Mouse (Mus musculus) E14TG2a.4 (cell line): ENCODE measurements around the gene Cars2.
"Not testable (repeated sequence)": the region's sequence is repeated elsewhere in the genome, so short reads cannot be mapped to it uniquely, and the experiment has no call there.

ENCODE experiments used
- H3K27me3 ChIP-seq: 2 replicates; pipeline ENCODE4 v1.6.1; 2014; ENCODE audit warnings: low read length, control low read depth; ENCODE audit not compliant: insufficient read depth
- H3K36me3 ChIP-seq: 2 replicates; pipeline ENCODE4 v1.6.1; 2014; ENCODE audit warnings: low read length, control low read depth; ENCODE audit not compliant: insufficient read depth
- H3K4me1 ChIP-seq: replicated peaks from 2 replicates; pipeline ENCODE4 v1.6.1; 2014; ENCODE audit warnings: low read depth, low read length, control low read depth
- H3K4me3 ChIP-seq: replicated peaks from 2 replicates; pipeline ENCODE4 v1.5.1; 2014; ENCODE audit warnings: mild to moderate bottlenecking, low read length
- H3K9me3 ChIP-seq: 2 replicates; pipeline ENCODE4 v1.6.1; 2014; ENCODE audit warnings: low read length, control low read depth
- CTCF ChIP-seq: conservative IDR thresholded peaks from 2 replicates; pipeline ENCODE4 v1.5.1; 2014; ENCODE audit warnings: low read length
- NANOG ChIP-seq: IDR thresholded peaks from 2 replicates; pipeline ENCODE4 v1.6.1; 2014; ENCODE audit warnings: borderline replicate concordance, low read length, mixed read lengths
- POU5F1 ChIP-seq: IDR thresholded peaks from 2 replicates; pipeline ENCODE4 v1.6.1; 2014; ENCODE audit warnings: low read length, borderline replicate concordance

Gene Cars2

GRCm38 (mm10) chr8:11574911-11575603 lies 24.5 kb upstream of the Cars2 start:
- H3K4me1 ChIP-seq = peaks cover 13% of the 10 kb centered on the region
- no peaks in the 10 kb centered on the region for H3K9me3 ChIP-seq
- TF ChIP-seq CTCF = no peak
- no peak for TF ChIP-seq POU5F1
- no peak for TF ChIP-seq NANOG
- peaks cover 9% of the 10 kb centered on the region for H3K36me3 ChIP-seq
- 0 out of 2 replicates have a peak overlapping the region, but pooled peaks have one; percentile 1 for H3K4me3 ChIP-seq
- no peaks in the 10 kb centered on the region for H3K27me3 ChIP-seq

DNA sequence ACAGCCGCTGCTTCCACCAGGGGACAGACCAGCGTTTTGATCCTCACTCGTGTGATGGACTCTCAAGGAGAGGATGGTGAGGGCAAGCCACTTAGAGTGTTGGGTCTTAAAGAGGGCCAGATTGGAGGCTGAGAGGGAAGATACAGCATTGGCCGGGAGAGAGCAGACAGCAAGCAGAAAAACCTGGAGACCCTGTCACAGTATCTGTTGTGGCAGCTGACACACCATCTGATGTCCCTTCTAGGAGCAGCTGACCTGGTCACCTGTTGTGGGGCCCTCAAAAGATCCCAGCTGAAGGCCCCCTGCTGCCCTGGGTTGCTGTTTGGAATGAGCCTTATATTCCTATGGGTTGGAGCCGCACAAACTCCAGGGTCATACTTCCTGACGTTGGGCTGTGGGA lies 21.8 kb upstream of the Cars2 start:
- H3K27me3 ChIP-seq = no peaks in the 10 kb centered on the region
- H3K4me1 ChIP-seq = peaks cover 28% of the 10 kb centered on the region
- TF ChIP-seq CTCF = no peak
- no peak for TF ChIP-seq NANOG
- no peak for TF ChIP-seq POU5F1
- no peaks in the 10 kb centered on the region for H3K9me3 ChIP-seq
- peaks cover 13% of the 10 kb centered on the region for H3K36me3 ChIP-seq
- no peak overlapping the region for H3K4me3 ChIP-seq

DNA sequence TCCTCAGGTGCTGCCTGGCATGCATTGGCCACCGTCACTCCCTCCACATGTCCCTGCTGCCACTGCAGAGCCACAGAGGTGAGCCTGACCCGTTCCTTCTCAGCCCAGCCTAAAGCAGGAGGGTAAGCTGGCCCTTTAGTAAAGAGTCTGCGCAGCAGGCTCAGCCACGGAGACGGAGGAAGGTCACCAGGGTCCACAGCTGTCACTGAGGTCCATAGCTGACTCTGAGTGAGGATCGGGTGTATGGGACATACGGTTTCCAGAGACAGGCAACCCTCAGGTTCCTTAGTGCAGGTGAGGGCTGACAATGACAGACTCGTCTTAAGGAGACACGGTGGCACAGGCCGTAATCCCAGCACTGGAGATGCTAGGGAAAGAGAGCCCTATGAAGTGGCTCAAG lies 21.4 kb upstream of the Cars2 start:
- H3K4me3 ChIP-seq = no peak overlapping the region
- H3K4me1 ChIP-seq = peaks cover 28% of the 10 kb centered on the region
- peaks cover 15% of the 10 kb centered on the region for H3K36me3 ChIP-seq
- TF ChIP-seq NANOG = no peak
- no peak for TF ChIP-seq CTCF
- no peak for TF ChIP-seq POU5F1
- H3K27me3 ChIP-seq = no peaks in the 10 kb centered on the region
- H3K9me3 ChIP-seq = no peaks in the 10 kb centered on the region

DNA sequence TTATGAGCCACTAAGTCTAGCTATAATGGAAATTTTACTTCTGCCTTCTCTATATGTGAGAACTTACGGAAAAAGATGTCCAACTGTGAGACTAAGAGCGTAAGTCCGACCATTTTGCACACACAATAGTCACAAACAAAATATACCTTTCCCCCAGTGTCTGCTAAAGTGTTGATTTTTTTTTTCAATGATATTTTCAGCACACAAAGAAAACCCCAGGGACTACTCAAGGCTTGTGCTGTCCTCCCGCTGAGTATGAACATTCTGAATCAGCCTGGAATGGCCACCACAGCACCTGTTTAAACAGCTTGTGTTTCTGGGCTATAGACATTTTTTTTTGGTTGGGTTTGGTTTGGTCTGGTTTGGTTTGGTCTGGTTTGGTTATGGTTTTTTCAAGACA lies 20.2 kb upstream of the Cars2 start:
- H3K9me3 ChIP-seq = no peaks in the 10 kb centered on the region
- H3K36me3 ChIP-seq = peaks cover 17% of the 10 kb centered on the region
- H3K4me3 ChIP-seq = no peak overlapping the region
- no peaks in the 10 kb centered on the region for H3K27me3 ChIP-seq
- peaks cover 28% of the 10 kb centered on the region for H3K4me1 ChIP-seq
- TF ChIP-seq NANOG (no peak), CTCF (no peak), POU5F1 (no peak)

DNA sequence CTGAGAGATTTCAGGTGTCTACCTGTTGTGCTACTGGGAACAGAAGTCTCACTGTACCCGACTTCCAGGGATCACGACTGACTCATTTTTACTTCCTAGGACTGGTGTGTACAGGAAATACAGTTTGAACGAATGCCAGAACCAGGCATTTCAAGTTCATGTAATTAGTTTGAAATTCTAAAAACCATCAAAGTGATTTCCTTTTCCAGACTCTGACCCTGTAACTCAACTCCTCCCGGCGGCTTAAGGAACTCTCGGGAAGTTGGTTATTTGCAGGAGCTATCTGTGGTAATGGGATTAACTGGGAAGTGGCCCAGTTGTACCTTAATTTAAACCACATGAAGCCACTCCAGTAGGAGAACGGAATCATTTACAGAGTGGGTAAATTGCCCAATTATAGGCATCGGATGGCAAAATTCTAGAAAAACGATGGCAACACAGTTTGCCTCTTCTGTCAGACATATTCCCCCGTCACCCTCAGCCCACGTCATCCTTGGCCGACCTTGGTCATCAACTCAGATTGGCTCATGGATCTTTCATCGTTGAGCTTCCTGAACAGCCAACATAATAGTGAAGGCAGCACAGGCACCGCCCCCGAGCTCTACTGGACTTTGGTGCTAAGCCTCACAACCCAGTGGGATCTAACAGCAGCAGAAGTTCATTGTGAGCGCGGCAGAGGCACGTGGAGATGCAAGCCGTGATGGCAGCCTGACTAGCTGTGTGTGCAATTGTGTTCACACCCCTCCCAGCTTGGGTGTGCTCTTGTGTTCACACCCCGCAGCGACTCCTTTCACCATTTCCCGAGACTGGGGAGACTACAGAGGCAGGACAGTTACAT lies 18.9 kb upstream of the Cars2 start:
- Histone ChIP-seq H3K9me3 (no peaks in the 10 kb centered on the region), H3K4me1 (peaks cover 34% of the 10 kb centered on the region), H3K4me3 (no peak overlapping the region), H3K36me3 (peaks cover 23% of the 10 kb centered on the region), H3K27me3 (no peaks in the 10 kb centered on the region)
- no peak for TF ChIP-seq CTCF
- no peak for TF ChIP-seq NANOG
- TF ChIP-seq POU5F1 = no peak

DNA sequence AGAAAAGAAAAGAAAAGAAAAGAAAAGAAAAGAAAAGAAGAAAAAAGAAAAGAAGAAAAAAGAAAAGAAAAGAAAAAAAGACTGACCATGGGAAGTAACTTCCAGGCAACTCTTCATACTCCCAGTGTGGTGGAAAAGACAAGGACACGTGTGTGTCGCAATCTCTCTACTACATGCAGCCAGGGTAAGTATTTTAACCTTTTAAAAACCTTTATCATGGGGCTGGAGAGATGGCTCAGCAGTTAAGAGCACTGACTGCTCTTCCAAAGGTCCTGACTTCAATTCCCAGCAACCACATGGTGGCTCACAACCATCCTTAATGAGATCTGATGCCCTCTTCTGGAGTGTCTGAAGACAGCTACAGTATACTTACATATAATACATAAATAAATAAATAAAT lies 17.6 kb upstream of the Cars2 start:
- H3K4me1 ChIP-seq = peaks cover 43% of the 10 kb centered on the region
- H3K27me3 ChIP-seq, H3K9me3 ChIP-seq, H3K4me3 ChIP-seq: not testable (repeated sequence)
- peaks cover 35% of the 10 kb centered on the region for H3K36me3 ChIP-seq

- Histone ChIP-seq H3K4me3 (no peak overlapping the region), H3K36me3 (peaks cover 60% of the 10 kb centered on the region), H3K27me3 (no peaks in the 10 kb centered on the region), H3K4me1 (peaks cover 61% of the 10 kb centered on the region), H3K9me3 (no peaks in the 10 kb centered on the region)
- TF ChIP-seq NANOG (no peak), POU5F1 (no peak)
These were observed 14.1 kb upstream of the Cars2 start for GRCm38 (mm10) chr8:11564721-11565120.

DNA sequence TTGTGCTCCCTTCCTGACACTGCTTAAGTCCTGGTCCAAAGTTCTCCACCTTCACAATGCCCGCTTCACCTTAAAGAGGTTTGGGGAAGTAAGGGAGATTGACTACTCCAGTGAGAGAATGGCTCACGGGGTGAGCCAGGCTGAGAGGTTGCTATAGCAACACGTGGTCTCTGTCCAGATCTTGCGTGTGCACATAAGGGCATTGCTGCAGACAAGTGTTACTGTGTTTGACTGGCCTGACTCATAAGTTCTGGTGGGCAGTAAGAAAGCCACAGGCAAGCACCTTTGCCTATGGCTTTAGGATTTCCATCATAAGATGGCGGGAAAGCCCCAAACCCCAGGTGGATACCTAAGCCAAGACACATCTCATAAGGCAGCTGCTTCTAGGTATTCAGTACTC lies 13.7 kb upstream of the Cars2 start:
- no peak for TF ChIP-seq CTCF
- no peak for TF ChIP-seq POU5F1
- TF ChIP-seq NANOG = no peak
- Histone ChIP-seq H3K4me1 (peaks cover 62% of the 10 kb centered on the region), H3K27me3 (no peaks in the 10 kb centered on the region), H3K9me3 (no peaks in the 10 kb centered on the region), H3K36me3 (peaks cover 61% of the 10 kb centered on the region), H3K4me3 (no peak overlapping the region)

DNA sequence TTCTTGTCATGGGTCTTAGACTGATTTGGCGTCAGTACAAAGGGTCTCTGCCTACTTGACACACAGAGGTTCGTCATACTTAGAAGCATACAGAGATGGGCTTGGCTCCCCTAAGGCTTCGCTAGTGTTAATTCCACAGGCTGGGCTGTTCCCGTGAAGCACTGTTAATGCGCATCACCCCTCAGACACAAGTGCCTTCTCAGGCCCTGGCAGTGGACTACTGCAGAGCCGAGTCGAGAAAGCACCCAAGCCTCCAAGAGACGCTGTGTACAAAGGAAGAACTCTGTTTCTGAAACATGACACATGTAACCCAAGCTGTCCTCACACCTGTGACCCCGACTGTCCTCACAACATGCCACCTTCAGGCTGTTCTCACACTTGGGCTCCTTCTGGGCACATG lies 9.6 kb upstream of the Cars2 start:
- Histone ChIP-seq H3K36me3 (peaks cover 48% of the 10 kb centered on the region), H3K4me1 (peaks cover 57% of the 10 kb centered on the region), H3K27me3 (no peaks in the 10 kb centered on the region), H3K9me3 (no peaks in the 10 kb centered on the region), H3K4me3 (no peak overlapping the region)
- TF ChIP-seq NANOG (no peak), POU5F1 (no peak), CTCF (no peak)
